Comparison of ENCODE assay signal across 21 mouse cellular contexts in the genomic region with DNA sequence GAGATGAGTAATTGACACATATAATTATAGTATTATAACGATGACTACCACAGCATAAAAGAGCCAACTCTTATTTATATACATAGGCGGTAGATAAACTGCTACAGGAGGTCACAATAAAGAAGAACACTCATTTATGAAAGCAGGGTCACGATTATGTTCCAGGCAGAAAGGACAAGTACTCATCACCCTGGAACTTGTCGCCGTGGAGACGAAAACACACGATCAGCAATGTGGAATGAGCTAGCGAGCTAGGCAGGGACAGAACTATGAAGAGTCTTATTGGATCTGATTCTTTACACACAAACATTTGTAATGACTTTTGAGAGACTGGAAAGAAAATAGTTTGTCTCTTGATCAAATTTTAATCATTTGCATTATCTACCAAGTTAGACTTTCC.
DNase-seq lines count a peak whose midpoint lies in the region; ATAC-seq and TF ChIP-seq lines count a peak whose summit lies in the region.
"Had no signal": no experiment of that assay in that cellular context is flagged by ENCODE, and none has a peak within 500 bp of the region (broad histone marks: within the 10 kb centered on the region; RNA-seq: fewer than 3 reads in every experiment).

No protein-coding gene starts in this region.

- ATAC-seq in hindbrain, embryonic 16.5 days: no peak
- ATAC-seq: intestine, embryonic 15.5 days had no signal

- TF ChIP-seq POLR2A in thymus, adult 2 months (IDR thresholded peaks at IDR 0.05; ENCODE audit: control insufficient read depth, extremely low read depth, insufficient read depth, low read length, poor library complexity): no peak

- H3K27ac ChIP-seq in hindbrain, embryonic 10.5 days: no peak overlapping the region
- no peak overlapping the region for H3K27ac ChIP-seq in hindbrain, embryonic 16.5 days (ENCODE audit: low read depth, low read length)
- H3K27ac ChIP-seq in thymus, adult 2 months (ENCODE audit: control insufficient read depth, insufficient read depth, low read length): no peak overlapping the region
- H3K27ac ChIP-seq: gastrocnemius, adult 2 months; hindbrain, embryonic 12.5 days; intestine, embryonic 15.5 days; layer of hippocampus, adult 2 months; limb, embryonic 10.5 days; stomach, postnatal 0 days had no signal

- H3K4me3 ChIP-seq in hindbrain, embryonic 10.5 days: no peak overlapping the region
- H3K4me3 ChIP-seq in hindbrain, embryonic 16.5 days (ENCODE audit: low read length): no peak overlapping the region
- no peak overlapping the region for H3K4me3 ChIP-seq in thymus, adult 2 months (ENCODE audit: control insufficient read depth, insufficient read depth, low read length)
- H3K4me3 ChIP-seq: gastrocnemius, adult 2 months; hindbrain, embryonic 12.5 days; intestine, embryonic 15.5 days; layer of hippocampus, adult 2 months; limb, embryonic 10.5 days had no signal

- no peak overlapping the region for H3K9ac ChIP-seq in hindbrain, embryonic 16.5 days (ENCODE audit: low read depth, low read length)
- H3K9ac ChIP-seq: hindbrain, embryonic 12.5 days; intestine, embryonic 15.5 days had no signal

- TF ChIP-seq CTCF in thymus, adult 2 months (IDR thresholded peaks at IDR 0.05; ENCODE audit: borderline replicate concordance, control insufficient read depth, extremely low read depth, insufficient read depth, low read length, poor library complexity): no peak

- H3K9me3 ChIP-seq in hindbrain, embryonic 10.5 days: no peaks in the 10 kb centered on the region
- no peaks in the 10 kb centered on the region for H3K9me3 ChIP-seq in hindbrain, embryonic 16.5 days (ENCODE audit: control insufficient read depth, low read length)
- H3K9me3 ChIP-seq: hindbrain, embryonic 12.5 days; intestine, embryonic 15.5 days; limb, embryonic 10.5 days had no signal

- H3K36me3 ChIP-seq in hindbrain, embryonic 10.5 days: no peaks in the 10 kb centered on the region
- no peaks in the 10 kb centered on the region for H3K36me3 ChIP-seq in hindbrain, embryonic 16.5 days (ENCODE audit: control insufficient read depth, insufficient read depth, low read length)
- no peaks in the 10 kb centered on the region for H3K36me3 ChIP-seq in thymus, adult 2 months (ENCODE audit: control insufficient read depth, insufficient read depth, low read length)
- H3K36me3 ChIP-seq: hindbrain, embryonic 12.5 days; intestine, embryonic 15.5 days; limb, embryonic 10.5 days had no signal

- DNase-seq in hindbrain, embryonic 10.5 days (ENCODE audit: low spot score): peak; percentile 31
- DNase-seq in retina, postnatal 1 day: peak; percentile 12
- no peak for DNase-seq in retina, embryonic 14.5 days (ENCODE audit: low spot score)
- peak; percentile 30 for DNase-seq in embryo, embryonic 11 days
- DNase-seq in thymus, adult 2 months: no peak
- no peak for DNase-seq in thymus, postnatal 36 days
- DNase-seq: adrenal gland, postnatal 36 days; cerebellum, adult 11 months; gastrocnemius, adult 2 months; kidney, adult 8-10 months; kidney, postnatal 10 days; liver; lung, postnatal 4 days; right cerebral cortex, postnatal 14 days had no signal

- 62% methylated on average over 8 of the region's 8 CpGs for WGBS in hindbrain, embryonic 10.5 days
- WGBS in hindbrain, embryonic 16.5 days: 47% methylated on average over 8 of the region's 8 CpGs
- WGBS in thymus, adult 2 months: 92% methylated on average over 8 of the region's 8 CpGs

- H3K4me1 ChIP-seq in hindbrain, embryonic 10.5 days (replicated peaks): no peaks in the 10 kb centered on the region
- no peaks in the 10 kb centered on the region for H3K4me1 ChIP-seq in hindbrain, embryonic 16.5 days (ENCODE audit: control insufficient read depth, insufficient read depth, low read depth, low read length)
- H3K4me1 ChIP-seq in thymus, adult 2 months (replicated peaks; ENCODE audit: control insufficient read depth, insufficient read depth, low read length): no peaks in the 10 kb centered on the region
- H3K4me1 ChIP-seq: hindbrain, embryonic 12.5 days; intestine, embryonic 15.5 days; limb, embryonic 10.5 days had no signal

- H3K27me3 ChIP-seq in hindbrain, embryonic 10.5 days (ENCODE audit: insufficient read depth, poor library complexity, severe bottlenecking): no peaks in the 10 kb centered on the region
- no peaks in the 10 kb centered on the region for H3K27me3 ChIP-seq in hindbrain, embryonic 16.5 days (replicated peaks; ENCODE audit: control insufficient read depth, insufficient read depth, low read length)
- no peaks in the 10 kb centered on the region for H3K27me3 ChIP-seq in thymus, adult 2 months (ENCODE audit: control insufficient read depth, insufficient read depth, low read length)
- H3K27me3 ChIP-seq: hindbrain, embryonic 12.5 days; intestine, embryonic 15.5 days had no signal

- no peak overlapping the region for H3K4me2 ChIP-seq in hindbrain, embryonic 16.5 days (ENCODE audit: low read length)
- H3K4me2 ChIP-seq: heart, embryonic 11.5 days; hindbrain, embryonic 12.5 days; intestine, embryonic 15.5 days had no signal

Comparison
In these comparisons a context has a peak if more than half of its experiments do, and no peak if none do; other contexts are left out.
1. DNase-seq: peak in hindbrain, embryonic 10.5 days (single experiment), retina, postnatal 1 day (single experiment) and embryo, embryonic 11 days (single experiment); none in retina, embryonic 14.5 days (single experiment), thymus, adult 2 months (single experiment) and thymus, postnatal 36 days (0 of 2).